Mouse (Mus musculus) MEL (cell line): ENCODE measurements around the gene Klhdc8a. TPM values are rescaled to one million over a fixed set of nuclear protein-coding genes. Genes with fewer than 3 reads are reported as not detected.
A peak's percentile ranks its signal among the peaks of the same experiment; 100 is the strongest.

ENCODE experiments used
- DNase-seq: peaks from one replicate; pipeline ENCODE4 v3.0.0; 2011; ENCODE audit warnings: low read depth, low spot score
- H3K27ac ChIP-seq: 2 replicates; pipeline ENCODE4 v1.5.1; 2012; ENCODE audit warnings: low read depth, mild to moderate bottlenecking, control low read depth, low read length, moderate library complexity; ENCODE audit not compliant: control insufficient read depth
- H3K27me3 ChIP-seq, 2 experiments: fragments of 150-350 bp in 1 of 2; sonication (generic) in 1 of 2; 2 replicates each; pipeline ENCODE4 v1.6.1; 2012; ENCODE audit warnings: low read length in 2 of 2, mild to moderate bottlenecking in 2 of 2, improper control_type of control experiment in 1 of 2, moderate library complexity in 1 of 2; ENCODE audit not compliant: insufficient read depth in 2 of 2, control insufficient read depth in 1 of 2
- H3K36me3 ChIP-seq, 2 experiments: 2 replicates each; pipeline ENCODE4 v1.6.1; 2012 to 2014; ENCODE audit warnings: low read length in 2 of 2, improper control_type of control experiment in 1 of 2, inconsistent platforms in 1 of 2, mild to moderate bottlenecking in 1 of 2; ENCODE audit not compliant: insufficient read depth in 2 of 2, control insufficient read depth in 1 of 2
- H3K4me1 ChIP-seq, 2 experiments: fragments of 150-350 bp in 1 of 2; sonication (generic) in 1 of 2; 2 replicates each; pipeline ENCODE4 v1.6.1; 2012; ENCODE audit warnings: low read length in 2 of 2, improper control_type of control experiment in 1 of 2, mild to moderate bottlenecking in 1 of 2; ENCODE audit not compliant: insufficient read depth in 2 of 2, control insufficient read depth in 1 of 2
- H3K4me3 ChIP-seq, 2 experiments: fragments of 150-350 bp in 1 of 2; sonication (generic) in 1 of 2; 2 replicates each; pipeline ENCODE4 v1.5.1; 2012; ENCODE audit warnings: low read depth in 2 of 2, low read length in 2 of 2, mild to moderate bottlenecking in 2 of 2, moderate library complexity in 2 of 2, control low read depth in 1 of 2, improper control_type of control experiment in 1 of 2; ENCODE audit not compliant: control insufficient read depth in 1 of 2, insufficient read depth in 1 of 2
- H3K79me2 ChIP-seq: 2 replicates; pipeline ENCODE4 v1.6.1; 2012; ENCODE audit warnings: mild to moderate bottlenecking, low read length, moderate library complexity; ENCODE audit not compliant: control insufficient read depth, poor library complexity, insufficient read depth
- H3K9ac ChIP-seq: 2 replicates; pipeline ENCODE4 v1.6.1; 2012; ENCODE audit warnings: low read depth, mild to moderate bottlenecking, control low read depth, low read length, moderate library complexity; ENCODE audit not compliant: control insufficient read depth, poor library complexity, severe bottlenecking
- H3K9me3 ChIP-seq: fragments of 150-350 bp; sonication (generic); replicated peaks from 2 replicates; pipeline ENCODE4 v1.6.1; 2012; ENCODE audit warnings: mild to moderate bottlenecking, low read length, improper control_type of control experiment, moderate library complexity; ENCODE audit not compliant: insufficient read depth
- E2F4 ChIP-seq: IDR thresholded peaks from 2 replicates; pipeline ENCODE4 v1.6.1; 2011; ENCODE audit warnings: low read depth, low read length, improper control_type of control experiment, borderline replicate concordance
- ELF1 ChIP-seq: IDR thresholded peaks from 2 replicates; pipeline ENCODE4 v1.6.1; 2014; ENCODE audit warnings: low read depth, mild to moderate bottlenecking, inconsistent platforms, low read length, improper control_type of control experiment, moderate library complexity
- GATA1 ChIP-seq: IDR thresholded peaks from 2 replicates; pipeline ENCODE4 v1.6.1; 2011; ENCODE audit warnings: low read depth, low read length, improper control_type of control experiment
- HCFC1 ChIP-seq: IDR thresholded peaks from 2 replicates; pipeline ENCODE4 v1.6.1; 2012; ENCODE audit warnings: low read depth, mild to moderate bottlenecking, inconsistent platforms, low read length, improper control_type of control experiment, moderate library complexity
- JUND ChIP-seq: IDR thresholded peaks from 2 replicates; pipeline ENCODE4 v1.6.1; 2011; ENCODE audit warnings: low read depth, mild to moderate bottlenecking, improper control_type of control experiment, low read length
- MXI1 ChIP-seq: IDR thresholded peaks from 2 replicates; pipeline ENCODE4 v1.6.1; 2011; ENCODE audit warnings: mild to moderate bottlenecking, low read depth, low read length, improper control_type of control experiment
- NELFE ChIP-seq: IDR thresholded peaks from 2 replicates; pipeline ENCODE4 v1.6.1; 2011; ENCODE audit warnings: low read depth, low read length, improper control_type of control experiment
- NRF1 ChIP-seq: IDR thresholded peaks from 2 replicates; pipeline ENCODE4 v1.6.1; 2014; ENCODE audit warnings: low read depth, mild to moderate bottlenecking, inconsistent platforms, low read length, improper control_type of control experiment, moderate library complexity; ENCODE audit not compliant: poor library complexity, insufficient read depth, severe bottlenecking
- POLR2AphosphoS2 ChIP-seq: IDR thresholded peaks from 2 replicates; pipeline ENCODE4 v1.6.1; 2011; ENCODE audit warnings: low read length, improper control_type of control experiment
- UBTF ChIP-seq: IDR thresholded peaks from 2 replicates; pipeline ENCODE4 v1.6.1; 2012; ENCODE audit warnings: low read depth, mild to moderate bottlenecking, inconsistent platforms, low read length, improper control_type of control experiment, moderate library complexity, borderline replicate concordance; ENCODE audit not compliant: insufficient read depth
- USF2 ChIP-seq, 2 experiments: IDR thresholded peaks; 2 replicates each; pipeline ENCODE4 v1.6.1; 2011 to 2012; ENCODE audit warnings: improper control_type of control experiment in 2 of 2, low read length in 2 of 2, borderline replicate concordance in 1 of 2, inconsistent platforms in 1 of 2, low read depth in 1 of 2, mild to moderate bottlenecking in 1 of 2; ENCODE audit not compliant: insufficient read depth in 1 of 2
- ZMIZ1 ChIP-seq: IDR thresholded peaks from 2 replicates; pipeline ENCODE4 v1.6.1; 2012; ENCODE audit warnings: low read depth, mild to moderate bottlenecking, inconsistent platforms, low read length, improper control_type of control experiment, moderate library complexity
- polyA plus RNA-seq, 2 experiments: library from polyadenylated mRNA; stranded (reverse) in 1 of 2; unstranded in 1 of 2; fragments of >175 nt in 1 of 2; fragments of >200 nt in 1 of 2; gene quantifications; 2 replicates each; pipeline versions ENCODE4 v1.2.1 to v1.2.4; 2012; ENCODE audit warnings: low replicate concordance in 2 of 2, low read depth in 1 of 2; ENCODE audit not compliant: insufficient read length in 2 of 2, insufficient read depth in 1 of 2, missing spikeins in 1 of 2
- total RNA-seq: library from RNA; depleted of rRNA; stranded (reverse); fragments of 300-350 nt; gene quantifications from 2 replicates; pipeline ENCODE4 v1.2.3, GENCODE M21; 2012

Klhdc8a gene
- total and polyA plus RNA-seq, 3 experiments, result not detected

DNA sequence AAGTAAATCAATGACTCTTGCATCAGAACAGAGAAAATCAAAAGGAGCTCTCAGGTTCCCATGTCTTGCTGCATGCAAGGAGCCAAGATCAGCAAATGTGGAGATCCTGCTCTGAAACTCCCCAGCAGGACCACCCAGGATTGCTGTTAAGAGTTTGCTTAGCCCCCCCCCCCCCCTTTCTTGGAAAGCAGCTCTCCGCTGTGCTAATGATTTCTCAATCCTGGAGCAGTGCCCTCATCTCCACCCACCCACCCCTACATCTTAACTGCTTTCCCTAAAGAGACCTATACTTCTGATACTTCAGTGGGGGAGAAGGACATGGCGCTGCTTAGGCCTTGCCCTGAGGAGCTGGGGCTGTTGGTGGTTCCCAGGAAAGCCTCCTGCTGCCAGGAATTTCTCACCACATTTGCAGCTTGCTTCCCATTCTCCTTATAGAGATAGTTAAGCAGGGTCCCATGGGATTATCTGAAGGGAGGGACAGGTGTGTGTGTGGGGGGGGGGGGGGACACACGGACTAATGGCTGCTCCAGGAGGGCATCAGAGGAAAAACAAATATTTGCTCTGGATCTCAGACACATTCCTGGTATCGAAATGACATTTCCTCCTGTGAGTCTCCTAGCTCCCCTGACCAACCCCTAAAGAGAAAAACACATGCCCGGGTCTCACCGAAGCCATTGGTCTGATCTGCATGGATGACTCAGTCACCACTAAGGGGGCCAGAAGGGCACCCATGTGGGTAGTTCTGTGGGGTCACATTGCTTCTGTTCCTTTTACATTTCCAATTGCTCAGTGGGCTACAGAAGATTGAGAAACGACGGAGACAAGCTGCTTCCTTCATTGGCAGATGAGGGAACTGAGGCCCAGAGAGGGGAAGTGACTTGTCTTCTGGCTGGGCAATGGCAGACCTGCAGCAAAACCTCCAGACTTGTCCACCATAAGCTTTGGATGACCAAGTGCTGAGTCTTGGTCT is 19.8 kb downstream of the Klhdc8a start:
- H3K4me1 ChIP-seq, result peaks cover 6 to 31% of the 10 kb centered on the region in 2 experiments; a peak in 3 of 4 replicates
- H3K79me2 ChIP-seq, result 0 out of 2 replicates have a peak, but pooled peaks cover 2% of the 10 kb centered on the region
- no peaks in the 10 kb centered on the region for H3K27me3 ChIP-seq
- H3K36me3 ChIP-seq, result peaks cover 0 to 27% of the 10 kb centered on the region in 2 experiments; a peak in 2 of 4 replicates
- peak; percentile 19 for DNase-seq
- TF ChIP-seq USF2 (IDR thresholded peaks at IDR 0.05; ENCODE audit: borderline replicate concordance in 1 of 2, insufficient read depth in 1 of 2, low read depth in 1 of 2, low read length in 2 of 2) (no peak), UBTF (no peak), GATA1 (no peak), ELF1 (no peak), MXI1 (no peak), JUND (no peak)
- TF ChIP-seq, all 39 proteins: peak for 0
- Histone ChIP-seq H3K9ac (no peak overlapping the region), H3K9me3 (no peaks in the 10 kb centered on the region), H3K4me3 (no peak overlapping the region), H3K27ac (no peak overlapping the region)

- Histone ChIP-seq H3K27ac (no peak overlapping the region), H3K9ac (no peak overlapping the region), H3K79me2 (0 out of 2 replicates have a peak, but pooled peaks cover 2% of the 10 kb centered on the region), H3K4me3 (no peak overlapping the region), H3K9me3 (no peaks in the 10 kb centered on the region), H3K27me3 (no peaks in the 10 kb centered on the region), H3K36me3 (peaks cover 0 to 22% of the 10 kb centered on the region in 2 experiments; a peak in 2 of 4 replicates), H3K4me1 (peaks cover 3 to 26% of the 10 kb centered on the region in 2 experiments; a peak in 3 of 4 replicates)
- DNase-seq, result peak; percentile 49
- TF ChIP-seq HCFC1, result no peak
- TF ChIP-seq NELFE, result no peak
- no peak for TF ChIP-seq POLR2AphosphoS2
- TF ChIP-seq ZMIZ1, result no peak
- TF ChIP-seq USF2 (IDR thresholded peaks at IDR 0.05; ENCODE audit: borderline replicate concordance in 1 of 2, insufficient read depth in 1 of 2, low read depth in 1 of 2, low read length in 2 of 2), result no peak
- TF ChIP-seq E2F4, result no peak
- TF ChIP-seq NRF1, result no peak
- no peak for TF ChIP-seq UBTF
Observed at GRCm38 (mm10) chr1:132319242-132319641, 20.8 kb downstream of the Klhdc8a start.
